Mouse (Mus musculus) midbrain, embryonic 12.5 days (tissue): ENCODE results near the gene Mrpl27. TPM values are rescaled to one million over a fixed set of nuclear protein-coding genes. Genes with fewer than 3 reads are reported as not detected.

ENCODE experiments used
- ATAC-seq: fragments of 200-750 bp; cut with Nextera tagmentation; 2 replicates; pipeline ENCODE4 v1.8.0; 2017; ENCODE audit warnings: low read depth, moderate TSS enrichment, moderate library complexity; ENCODE audit not compliant: low FRiP score
- H3K27ac ChIP-seq: fragments of 300-500 bp; sonication (generic); replicated peaks from 2 replicates; pipeline ENCODE4 v1.5.1; 2016; ENCODE audit warnings: mild to moderate bottlenecking
- H3K27me3 ChIP-seq: fragments of 300-500 bp; sonication (generic); 2 replicates; pipeline ENCODE4 v1.6.1; 2016; ENCODE audit warnings: mild to moderate bottlenecking
- H3K36me3 ChIP-seq: fragments of 300-500 bp; sonication (generic); 2 replicates; pipeline ENCODE4 v1.6.1; 2016
- H3K4me1 ChIP-seq: fragments of 300-500 bp; sonication (generic); 2 replicates; pipeline ENCODE4 v1.6.1; 2016
- H3K4me2 ChIP-seq: fragments of 300-500 bp; sonication (generic); replicated peaks from 2 replicates; pipeline ENCODE4 v1.6.1; 2016; ENCODE audit warnings: mild to moderate bottlenecking, moderate library complexity
- H3K4me3 ChIP-seq: fragments of 300-500 bp; sonication (generic); 2 replicates; pipeline ENCODE4 v1.5.1; 2016; ENCODE audit warnings: mild to moderate bottlenecking
- H3K9ac ChIP-seq: fragments of 300-500 bp; sonication (generic); replicated peaks from 2 replicates; pipeline ENCODE4 v1.6.1; 2016; ENCODE audit warnings: mild to moderate bottlenecking, moderate library complexity
- H3K9me3 ChIP-seq: fragments of 300-500 bp; sonication (generic); 2 replicates; pipeline ENCODE4 v1.6.1; 2016; ENCODE audit warnings: mild to moderate bottlenecking
- WGBS: fragments of 180-500 bp; shearing (Covaris S2); methylation state at CpG from one replicate; pipeline ENCODE4 v1.1.7; 2016; 5-methylcytosine and 5-hydroxymethylcytosine counted together
- polyA plus RNA-seq: library from polyadenylated mRNA; unstranded; fragments of >200 nt; fragmentation: Nextera tagmentation; extraction: Ambion mirVana; gene quantifications from 2 replicates; pipeline ENCODE4 v1.2.1, GENCODE M21; 2016

Mrpl27 gene
- polyA plus RNA-seq: 130 and 131 TPM in 2 replicates

DNA sequence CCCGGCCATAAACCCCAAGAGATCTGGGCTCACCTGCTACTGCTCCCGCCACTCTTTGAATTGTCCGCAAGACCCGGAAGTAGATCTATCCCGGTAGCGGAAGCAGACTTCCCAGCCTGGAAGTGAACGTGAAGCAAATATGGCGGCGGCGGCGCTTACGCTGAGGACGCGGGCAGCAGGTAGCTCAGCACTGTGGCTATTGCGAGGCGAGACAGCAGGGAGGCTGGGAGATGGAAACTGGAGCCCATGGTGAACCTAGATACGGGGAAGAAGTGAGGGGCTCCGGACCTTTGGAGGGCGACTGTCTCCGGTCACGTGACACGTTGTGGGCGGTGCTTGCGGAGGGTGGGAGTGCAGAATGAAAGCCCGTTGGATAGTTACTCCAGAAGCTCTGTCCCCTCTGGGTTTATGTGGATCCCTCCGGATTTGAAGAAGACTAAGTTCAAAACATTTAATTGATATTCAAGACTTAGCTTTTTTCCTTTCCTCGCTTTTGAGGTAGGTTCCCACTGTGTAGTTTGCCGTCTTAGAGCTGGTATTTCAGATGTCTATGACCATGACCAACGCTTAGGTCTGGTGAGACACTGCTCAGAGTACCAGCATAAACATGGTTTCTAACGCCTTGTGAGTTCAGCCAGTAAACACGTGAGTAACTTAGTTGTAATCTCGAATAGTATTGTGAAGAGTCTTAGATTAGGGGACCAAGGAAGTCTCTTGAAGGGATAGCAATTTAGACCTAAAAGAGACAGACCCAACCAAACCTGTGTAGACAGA, at the start of gene Mrpl27, which contains the start of gene Eme1:
Gene Mrpl27, plus strand, starts transcription at position 105 of the 774 bp plus-strand sequence.
Gene Eme1, minus strand, starts transcription at position 302 of the 774 bp plus-strand sequence.
- H3K4me1 ChIP-seq: peaks cover 16% of the 10 kb centered on the region
- no peaks in the 10 kb centered on the region for H3K27me3 ChIP-seq
- peak within 1 kb of the TSS; percentile 90 for H3K27ac ChIP-seq
- peak; percentile 90 for ATAC-seq
- H3K4me2 ChIP-seq: peak within 1 kb of the TSS; percentile 86
- H3K4me3 ChIP-seq: peak within 1 kb of the TSS; percentile 70
- 1% methylated on average over 32 of the region's 32 CpGs for WGBS
- no peaks in the 10 kb centered on the region for H3K9me3 ChIP-seq
- H3K36me3 ChIP-seq: peaks cover 32% of the 10 kb centered on the region
- peak within 1 kb of the TSS; percentile 70 for H3K9ac ChIP-seq

- Histone ChIP-seq H3K27ac (no peak overlapping the region), H3K4me2 (no peak overlapping the region), H3K4me1 (peaks cover 4% of the 10 kb centered on the region; the same call in 1 of the 2 replicates), H3K27me3 (0 out of 2 replicates have a peak, but pooled peaks cover 11% of the 10 kb centered on the region), H3K36me3 (no peaks in the 10 kb centered on the region), H3K9me3 (no peaks in the 10 kb centered on the region), H3K9ac (no peak overlapping the region), H3K4me3 (no peak overlapping the region)
- ATAC-seq: no peak
- WGBS: 67% methylated on average over 4 of the region's 4 CpGs
These were observed 42.5 kb upstream of the Mrpl27 start for GRCm38 (mm10) chr11:94610744-94611740.

GRCm38 (mm10) chr11:94614603-94615002, 39.0 kb upstream of the Mrpl27 start:
- 75% methylated on average over 4 of the region's 4 CpGs for WGBS
- Histone ChIP-seq H3K9ac (no peak overlapping the region), H3K4me2 (no peak overlapping the region), H3K36me3 (no peaks in the 10 kb centered on the region), H3K27me3 (peaks cover 21% of the 10 kb centered on the region), H3K4me1 (peaks cover 4% of the 10 kb centered on the region; the same call in 1 of the 2 replicates), H3K4me3 (no peak overlapping the region), H3K9me3 (no peaks in the 10 kb centered on the region), H3K27ac (no peak overlapping the region)
- no peak for ATAC-seq

DNA sequence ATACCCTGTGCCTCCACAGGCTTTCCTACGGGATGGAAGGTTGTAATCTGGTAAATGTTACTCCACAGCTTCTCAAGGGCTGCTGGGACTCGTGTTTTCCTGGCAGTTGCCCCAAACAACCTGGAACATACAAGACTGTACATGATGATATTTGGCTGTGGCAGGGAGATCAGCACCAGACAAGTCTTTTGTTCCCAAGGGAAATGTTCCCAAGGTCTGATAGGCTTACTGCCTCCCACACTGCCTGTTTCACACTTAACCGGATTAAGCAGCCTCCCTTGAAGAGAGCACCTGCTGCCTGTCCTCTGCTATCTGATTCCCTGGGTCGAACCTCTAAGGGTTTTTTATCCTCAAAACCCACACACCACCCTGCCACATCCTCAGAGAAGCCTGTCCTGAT, 38.1 kb upstream of the Mrpl27 start:
- ATAC-seq: peak; percentile 52; the same call in 1 of the 2 replicates

DNA sequence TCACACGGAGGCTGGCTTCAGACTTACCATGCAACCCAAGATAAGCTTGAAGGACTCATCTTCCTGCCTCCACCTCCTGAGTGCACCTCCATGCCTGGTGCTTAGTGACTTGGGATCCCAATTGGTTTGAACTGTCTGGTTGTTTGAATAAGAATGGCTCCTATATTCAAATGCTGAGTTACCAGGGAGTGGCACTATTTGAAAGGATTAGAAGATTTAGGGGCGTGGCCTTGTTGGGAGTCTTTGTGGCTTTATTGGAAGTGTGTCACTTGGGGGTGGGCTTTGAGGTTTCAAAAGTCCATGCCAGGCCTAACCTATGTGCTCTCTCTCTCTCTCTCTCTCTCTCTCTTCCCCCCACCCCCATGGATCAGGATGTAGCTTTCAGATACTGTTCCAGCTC, 35.9 kb upstream of the Mrpl27 start:
- Histone ChIP-seq H3K9me3 (no peaks in the 10 kb centered on the region), H3K27ac (no peak overlapping the region), H3K27me3 (peaks cover 21% of the 10 kb centered on the region), H3K9ac (no peak overlapping the region), H3K4me1 (peaks cover 4% of the 10 kb centered on the region; the same call in 1 of the 2 replicates), H3K4me3 (no peak overlapping the region), H3K36me3 (no peaks in the 10 kb centered on the region), H3K4me2 (no peak overlapping the region)
- 94% methylated on average over 2 of the region's 2 CpGs for WGBS
- ATAC-seq: no peak

More for the DNA sequence above, 38.1 kb upstream of the Mrpl27 start:
- Histone ChIP-seq H3K36me3 (no peaks in the 10 kb centered on the region), H3K4me1 (peaks cover 4% of the 10 kb centered on the region; the same call in 1 of the 2 replicates), H3K4me3 (no peak overlapping the region), H3K4me2 (no peak overlapping the region), H3K27me3 (peaks cover 21% of the 10 kb centered on the region), H3K27ac (no peak overlapping the region), H3K9me3 (no peaks in the 10 kb centered on the region), H3K9ac (no peak overlapping the region)
- 19% methylated on average over 4 of the region's 4 CpGs for WGBS

DNA sequence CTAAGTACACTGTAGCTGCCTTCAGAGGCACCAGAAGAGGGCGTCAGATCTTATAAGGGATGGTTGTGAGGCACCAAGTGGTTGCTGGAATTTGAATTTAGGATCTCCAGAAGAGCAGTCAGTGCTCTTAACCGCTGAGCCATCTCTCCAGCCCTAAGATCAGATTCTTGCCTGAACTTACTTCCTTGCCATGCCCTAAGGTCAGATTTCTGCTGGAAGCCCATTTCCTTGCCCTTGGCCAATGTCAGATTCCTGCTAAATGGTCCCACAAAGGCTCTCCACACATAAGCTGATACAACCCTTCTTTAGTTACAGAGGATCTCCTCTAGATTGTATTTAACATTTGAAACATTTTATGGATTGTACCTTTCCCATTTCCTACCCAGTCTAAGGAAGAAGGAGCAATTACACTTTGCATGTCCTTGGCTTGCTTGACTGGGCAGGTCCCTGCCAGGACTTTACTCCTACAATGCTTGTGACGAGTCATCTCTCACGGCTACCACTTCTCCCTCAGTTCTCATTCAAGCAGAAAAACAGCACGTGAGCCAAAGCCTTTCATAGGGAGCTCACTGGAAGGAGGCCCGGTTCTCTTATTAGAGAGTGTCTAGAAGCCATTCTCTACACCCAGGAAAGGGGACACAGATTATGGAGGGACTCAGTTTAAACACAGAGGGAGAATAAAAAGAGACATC, 32.7 kb upstream of the Mrpl27 start:
- no peaks in the 10 kb centered on the region for H3K4me1 ChIP-seq
- whole genome bisulfite sequencing: 59% methylated on average over 6 of the region's 6 CpGs

DNA sequence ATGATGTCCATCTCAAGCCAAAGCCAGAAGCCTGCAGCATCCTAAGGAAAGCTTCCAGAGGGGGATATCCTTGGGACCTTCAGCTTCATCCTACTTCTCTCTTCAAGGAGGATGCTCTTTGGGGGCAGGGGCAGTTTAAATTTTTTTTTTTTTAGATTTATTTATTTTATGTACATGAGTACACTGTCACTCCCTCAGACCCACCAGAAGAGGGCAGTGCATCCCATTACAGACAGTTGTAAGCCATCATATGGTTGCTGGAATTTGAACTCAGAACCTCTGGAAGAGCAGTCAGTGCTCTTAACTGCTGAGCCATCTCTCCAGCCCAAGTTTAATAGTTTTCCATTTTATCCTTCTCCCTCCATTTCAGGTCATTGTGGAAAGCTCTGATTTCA, 32.1 kb upstream of the Mrpl27 start:
- no peak for ATAC-seq
- H3K4me1 ChIP-seq: no peaks in the 10 kb centered on the region
- peaks cover 7% of the 10 kb centered on the region for H3K27me3 ChIP-seq
- H3K4me2 ChIP-seq: no peak overlapping the region
- H3K4me3 ChIP-seq: no peak overlapping the region
- H3K9ac ChIP-seq: no peak overlapping the region
- no peaks in the 10 kb centered on the region for H3K9me3 ChIP-seq
- H3K36me3 ChIP-seq: no peaks in the 10 kb centered on the region
- H3K27ac ChIP-seq: no peak overlapping the region

More for the DNA sequence above, 32.7 kb upstream of the Mrpl27 start:
- Histone ChIP-seq H3K9me3 (no peaks in the 10 kb centered on the region), H3K27ac (no peak overlapping the region), H3K27me3 (peaks cover 11% of the 10 kb centered on the region), H3K4me2 (no peak overlapping the region), H3K36me3 (no peaks in the 10 kb centered on the region), H3K4me3 (no peak overlapping the region), H3K9ac (no peak overlapping the region)
- ATAC-seq: no peak

DNA sequence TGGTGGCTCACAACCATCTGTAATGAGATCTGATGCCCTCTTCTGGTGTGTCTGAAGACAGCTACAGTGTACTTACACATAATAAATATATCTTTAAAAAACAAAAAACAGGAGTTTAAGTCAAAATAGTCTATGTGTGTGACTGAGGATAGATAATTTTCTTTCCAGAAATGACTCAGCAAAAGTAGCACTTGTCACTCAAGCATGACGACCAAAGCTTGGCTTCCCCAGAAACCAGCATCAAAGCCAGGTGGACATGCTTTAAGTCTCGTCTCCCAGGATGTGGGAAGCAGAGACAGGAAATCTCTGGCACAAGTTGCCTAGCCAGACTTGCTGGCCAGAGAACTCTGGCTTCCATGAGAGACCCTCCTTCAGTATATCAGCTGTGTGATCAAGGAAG, 31.4 kb upstream of the Mrpl27 start:
- no peak overlapping the region for H3K4me2 ChIP-seq
- no peak for ATAC-seq
- H3K9ac ChIP-seq: no peak overlapping the region
- WGBS: 83% methylated on average over 2 of the region's 2 CpGs
- peaks cover under 1% of the 10 kb centered on the region; the same call in 1 of the 2 replicates for H3K27me3 ChIP-seq
- H3K4me3 ChIP-seq: no peak overlapping the region
- no peaks in the 10 kb centered on the region for H3K4me1 ChIP-seq
- no peaks in the 10 kb centered on the region for H3K36me3 ChIP-seq
- no peaks in the 10 kb centered on the region for H3K9me3 ChIP-seq
- H3K27ac ChIP-seq: no peak overlapping the region

DNA sequence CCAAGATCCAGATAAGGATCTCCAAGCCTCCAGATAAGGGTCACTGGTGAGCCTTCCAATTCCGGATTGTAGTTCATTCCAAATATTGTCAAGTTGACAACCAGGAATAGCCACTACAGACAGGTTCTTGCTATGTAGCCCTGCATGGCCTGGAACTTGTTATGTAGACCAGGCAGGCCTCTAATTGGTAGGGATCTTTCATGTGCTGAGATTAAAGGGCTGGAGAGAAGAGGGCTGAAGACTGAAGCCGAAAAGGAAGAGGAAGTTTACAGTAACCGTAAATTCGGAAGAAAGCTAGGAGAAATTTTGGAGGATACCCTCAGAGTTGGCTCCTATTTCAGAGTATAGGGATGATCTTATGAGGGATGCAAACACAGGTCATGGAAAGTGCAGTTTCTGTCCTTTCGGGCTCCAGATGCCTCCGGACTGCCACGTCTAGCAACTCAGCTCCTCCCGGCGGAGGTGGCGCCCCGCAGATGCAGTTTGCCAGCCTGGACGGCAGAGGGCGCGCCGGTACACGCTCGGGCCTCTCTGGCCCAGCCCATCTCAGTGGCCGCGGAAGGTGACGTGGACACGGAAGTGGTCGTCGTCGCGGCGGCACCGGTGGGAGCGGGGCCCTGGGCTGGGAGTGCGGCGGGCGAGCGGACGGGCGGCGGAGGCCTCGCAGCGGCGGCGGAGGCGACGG, 24.2 kb upstream of the Mrpl27 start, which contains the start of gene Lrrc59:
Gene Lrrc59, plus strand, starts transcription at position 569 of the 685 bp plus-strand sequence.
- Histone ChIP-seq H3K4me3 (peak within 1 kb of the TSS; percentile 79), H3K9me3 (no peaks in the 10 kb centered on the region), H3K4me1 (peaks cover 8% of the 10 kb centered on the region), H3K4me2 (peak within 1 kb of the TSS; percentile 87), H3K27me3 (no peaks in the 10 kb centered on the region), H3K36me3 (peaks cover 24% of the 10 kb centered on the region), H3K9ac (peak within 1 kb of the TSS; percentile 91), H3K27ac (peak within 1 kb of the TSS; percentile 25)
- peak; percentile 99 for ATAC-seq
- 8% methylated on average over 38 of the region's 41 CpGs for WGBS

DNA sequence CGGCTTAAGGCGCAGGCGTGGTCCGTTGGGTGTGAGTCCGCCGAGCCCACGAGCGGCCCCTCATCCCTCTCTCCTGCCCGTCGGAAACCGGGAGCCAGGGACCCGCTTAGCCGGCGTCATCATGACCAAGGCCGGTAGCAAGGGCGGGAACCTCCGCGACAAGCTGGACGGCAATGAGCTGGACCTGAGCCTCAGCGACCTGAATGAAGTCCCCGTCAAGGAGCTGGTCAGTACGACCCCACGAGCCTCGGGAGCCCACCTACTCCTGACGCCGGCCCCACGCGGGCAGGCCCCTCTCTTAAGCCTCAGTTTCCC, 23.7 kb upstream of the Mrpl27 start:
- peak; percentile 83 for ATAC-seq
- peak overlapping the region; percentile 79 for H3K4me3 ChIP-seq
- peak overlapping the region; percentile 91 for H3K9ac ChIP-seq
- H3K27ac ChIP-seq: peak overlapping the region; percentile 25
- peak overlapping the region; percentile 87 for H3K4me2 ChIP-seq
- under 1% methylated on average over 23 of the region's 28 CpGs for WGBS
- no peaks in the 10 kb centered on the region for H3K27me3 ChIP-seq
- H3K36me3 ChIP-seq: peaks cover 29% of the 10 kb centered on the region
- peaks cover 8% of the 10 kb centered on the region for H3K4me1 ChIP-seq
- no peaks in the 10 kb centered on the region for H3K9me3 ChIP-seq
